Mouse (Mus musculus) naive thymus-derived CD4-positive, alpha-beta T cell, adult 2 months (primary cell): ENCODE measurements at regions not wholly inside any gene's neighbourhood (a gene's known extent, or its start where the extent isn't known, plus 50 kb on each side); places are given as distances from the start of the nearest gene placed in this dataset.

Experiments
- DNase-seq: peaks from one replicate; pipeline ENCODE4 v3.0.0-alpha.2; 2011; ENCODE audit warnings: low read depth

DNA sequence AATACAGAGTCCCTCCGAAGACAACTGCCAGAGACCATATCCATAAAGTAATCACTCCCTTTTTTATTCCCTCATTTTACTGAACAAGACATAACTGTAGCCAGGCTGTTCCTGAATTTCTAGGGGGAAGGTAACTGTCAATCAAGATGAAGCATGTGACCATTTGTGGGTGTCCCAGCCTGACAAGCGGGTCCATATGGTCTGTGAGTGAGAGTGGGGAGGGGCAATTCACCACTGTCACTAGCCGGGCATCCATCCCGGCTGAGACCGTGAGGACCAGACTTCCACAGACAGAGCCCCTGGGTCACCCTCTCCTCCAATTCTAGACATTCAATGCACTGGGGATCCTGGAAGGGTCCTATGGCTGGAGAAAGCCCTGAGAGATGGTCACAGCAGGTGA lies 54.6 kb downstream of the Gm11733 start:
- no peak for DNase-seq

DNA sequence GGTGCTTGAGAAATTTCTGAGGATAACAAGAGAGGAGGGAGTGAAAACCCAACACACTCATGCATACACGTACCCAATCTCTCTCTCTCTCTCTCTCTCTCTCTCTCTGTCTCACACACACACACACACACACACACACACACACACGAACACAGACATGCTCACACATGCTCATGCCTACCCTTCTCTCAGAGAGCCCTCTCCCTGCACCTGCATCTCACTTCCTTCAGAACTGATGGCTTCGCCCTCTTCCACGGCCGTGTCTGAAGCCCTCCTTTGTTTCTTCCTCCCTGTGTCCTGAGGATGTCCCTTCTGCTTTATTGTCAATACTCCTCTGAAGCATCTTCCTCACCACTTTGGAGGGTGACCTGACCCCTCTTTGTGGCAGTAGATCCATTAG lies 56.4 kb downstream of the Gm11733 start:
- DNase-seq = no peak

GRCm38 (mm10) chr11:117541205-117541884 lies 57.2 kb downstream of the Gm11733 start:
- no peak for DNase-seq

- DNase-seq = no peak
These were observed 59.0 kb downstream of the Gm11733 start for GRCm38 (mm10) chr11:117543191-117543590.

DNA sequence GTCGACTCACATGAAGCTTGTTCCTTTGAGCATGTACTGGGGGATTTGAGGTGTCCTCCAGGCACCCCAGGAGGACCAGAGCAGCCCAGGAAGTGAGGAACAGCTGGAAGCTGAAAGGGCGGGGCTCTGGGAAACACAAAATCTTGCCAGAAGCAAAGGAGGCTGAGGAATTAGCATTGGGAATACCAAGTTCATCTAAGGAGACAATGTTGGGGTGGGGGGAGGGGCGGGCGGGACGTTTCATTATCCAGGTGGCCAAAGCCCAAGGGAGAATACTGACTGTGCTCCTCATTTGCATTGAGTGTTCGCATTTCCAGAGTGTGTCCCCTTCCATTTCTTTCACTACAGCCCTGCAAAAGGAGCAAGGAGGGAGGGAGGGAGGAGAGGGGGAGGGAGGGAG lies 60.3 kb downstream of the Gm11733 start:
- no peak for DNase-seq

DNA sequence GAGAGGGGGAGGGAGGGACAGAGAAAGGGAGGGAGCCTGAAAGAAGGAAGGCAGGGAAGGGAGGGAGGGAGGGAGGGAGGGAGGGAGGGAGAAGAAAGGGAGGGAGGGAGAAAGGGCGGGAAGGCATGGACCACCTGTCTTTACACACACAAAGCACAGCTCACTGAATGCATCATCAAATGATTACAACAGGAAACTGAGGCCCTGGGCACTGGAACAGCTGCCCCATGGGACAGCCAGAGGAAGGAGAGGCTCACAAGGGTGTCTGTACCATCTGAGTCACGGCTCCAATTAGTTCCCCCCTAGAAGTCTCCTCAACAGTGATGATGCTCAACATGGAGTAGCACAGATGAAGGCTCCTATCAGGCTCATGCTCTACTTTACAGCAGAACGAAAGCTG lies 60.8 kb downstream of the Gm11733 start:
- DNase-seq = no peak

DNA sequence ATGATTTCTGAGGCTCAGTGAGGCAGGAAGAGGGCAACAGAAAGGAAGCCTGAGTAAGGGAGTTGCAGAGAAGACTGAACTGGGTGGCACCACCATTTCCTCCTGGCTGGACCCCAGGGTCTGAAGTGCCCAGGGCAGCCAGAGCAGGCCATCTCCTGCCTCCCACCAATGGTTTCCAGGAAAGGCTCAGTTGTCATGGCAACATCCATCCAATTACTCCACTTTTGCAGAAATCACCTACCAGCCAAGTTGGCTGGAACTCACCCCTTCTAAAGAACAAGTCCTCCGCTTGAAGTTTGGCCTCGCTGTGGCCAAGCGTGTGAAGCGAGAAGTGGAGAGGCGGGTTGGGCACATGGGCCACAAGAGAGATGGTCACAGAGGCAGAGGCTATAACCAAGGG lies 67.8 kb downstream of the Gm11733 start:
- no peak for DNase-seq

- DNase-seq = no peak
These were observed 68.3 kb downstream of the Gm11733 start for GRCm38 (mm10) chr11:117552430-117552969.

GRCm38 (mm10) chr11:117554111-117554510 lies 69.9 kb downstream of the Gm11733 start:
- DNase-seq = no peak

GRCm38 (mm10) chr11:117557474-117558381 lies 73.6 kb downstream of the Gm11733 start:
- no peak for DNase-seq

DNA sequence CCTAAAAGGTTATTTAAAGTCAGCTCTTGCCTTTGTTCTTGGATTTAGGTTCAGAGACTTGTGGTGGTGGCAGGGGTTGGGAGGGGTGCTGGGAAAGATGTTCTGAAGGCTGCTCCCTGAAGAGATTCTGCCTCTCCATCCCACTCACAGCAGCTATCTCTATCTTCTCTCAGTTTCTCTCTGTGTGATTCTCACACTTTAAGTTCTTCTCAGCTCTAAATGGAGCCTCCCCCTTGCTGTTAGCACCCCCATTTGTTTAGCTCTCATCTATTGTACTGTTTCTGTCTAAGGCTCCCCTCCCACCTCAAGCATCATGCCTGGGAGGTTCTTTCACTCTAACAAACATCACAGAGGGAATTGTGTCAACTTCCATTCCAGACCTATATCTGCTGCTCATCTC lies 75.7 kb downstream of the Gm11733 start:
- DNase-seq = no peak

DNA sequence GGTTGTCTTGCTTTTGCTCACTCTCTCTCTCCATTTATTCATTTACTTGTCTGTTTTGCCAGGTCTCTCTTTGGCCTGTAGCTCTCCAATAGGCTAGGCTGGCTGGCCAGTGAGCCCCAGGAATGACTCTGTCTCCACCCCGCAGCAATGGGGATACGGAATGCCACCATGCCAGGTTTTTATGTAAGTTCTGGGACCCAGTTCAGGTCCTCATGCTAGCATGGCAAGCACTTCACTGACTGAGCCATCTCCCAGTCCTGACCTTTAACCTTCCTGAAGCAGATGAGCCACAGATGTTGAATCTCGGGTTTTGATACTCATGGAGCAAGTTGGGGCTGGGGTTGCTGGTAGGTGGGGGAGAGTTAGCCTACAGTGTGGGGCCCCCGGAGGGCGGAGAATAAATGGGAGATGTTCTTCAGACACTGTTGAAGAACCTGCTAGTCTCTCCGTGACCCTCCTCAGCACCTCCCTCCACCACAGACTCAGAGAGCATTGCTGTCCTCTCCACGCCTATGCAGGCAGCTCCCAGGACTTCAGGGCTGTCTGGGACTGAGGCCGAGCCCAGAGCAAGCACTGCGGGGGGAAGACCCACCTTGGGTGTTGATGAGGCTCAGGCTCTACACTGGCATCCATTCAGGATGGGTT lies 83.9 kb downstream of the Gm11733 start:
- no peak for DNase-seq

DNA sequence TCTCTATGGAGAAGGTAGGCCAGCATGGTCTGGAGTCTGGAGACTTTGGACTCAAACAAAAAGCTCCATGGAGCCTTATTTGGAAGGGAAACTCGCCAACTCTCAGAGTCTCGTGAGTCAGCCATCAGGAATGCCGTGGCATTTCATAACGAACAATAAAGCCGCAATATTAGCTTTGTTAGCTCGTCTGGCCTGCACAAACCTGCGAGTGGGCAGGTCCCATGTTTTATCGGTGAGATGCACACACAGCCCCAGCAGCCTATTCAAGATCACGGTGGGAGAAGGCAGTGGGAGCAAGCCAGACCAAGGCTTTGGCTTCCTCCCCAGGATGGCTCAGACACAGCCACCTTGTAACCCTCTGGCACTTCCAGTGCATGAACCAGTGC lies 84.4 kb downstream of the Gm11733 start:
- no peak for DNase-seq

DNA sequence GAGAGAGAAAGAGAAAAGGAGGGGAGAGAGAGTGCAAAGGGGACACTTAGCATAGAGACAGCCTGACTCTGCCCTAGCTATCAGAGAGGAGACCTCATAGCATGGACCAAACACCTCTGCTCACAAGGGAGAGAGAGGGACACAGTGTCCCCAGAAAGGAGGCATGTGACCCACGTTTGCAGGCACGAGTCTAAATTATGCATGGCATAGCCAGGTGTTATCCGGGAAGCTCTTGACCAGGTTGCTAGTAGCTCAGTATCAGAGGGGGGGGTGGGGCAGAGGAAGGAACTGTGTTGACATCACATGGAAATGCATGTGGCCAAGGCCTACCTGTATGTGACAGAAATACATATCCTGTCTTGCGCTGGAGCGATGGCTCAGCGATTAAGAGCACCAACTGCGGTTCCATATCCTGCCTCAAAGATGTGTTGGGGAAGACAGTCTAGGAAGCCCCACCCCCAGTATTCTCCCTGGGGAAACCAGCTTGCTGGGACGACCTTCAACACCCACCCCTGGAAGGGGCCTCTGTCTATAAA lies 84.5 kb upstream of the Tnrc6c start:
- DNase-seq = peak; percentile 20

- no peak for DNase-seq
These were observed 82.2 kb upstream of the Tnrc6c start for GRCm38 (mm10) chr11:117571858-117572257.

- DNase-seq = no peak
These were observed 79.4 kb upstream of the Tnrc6c start for GRCm38 (mm10) chr11:117574721-117575120.

- no peak for DNase-seq
These were observed 75.0 kb upstream of the Tnrc6c start for GRCm38 (mm10) chr11:117579121-117579520.

DNA sequence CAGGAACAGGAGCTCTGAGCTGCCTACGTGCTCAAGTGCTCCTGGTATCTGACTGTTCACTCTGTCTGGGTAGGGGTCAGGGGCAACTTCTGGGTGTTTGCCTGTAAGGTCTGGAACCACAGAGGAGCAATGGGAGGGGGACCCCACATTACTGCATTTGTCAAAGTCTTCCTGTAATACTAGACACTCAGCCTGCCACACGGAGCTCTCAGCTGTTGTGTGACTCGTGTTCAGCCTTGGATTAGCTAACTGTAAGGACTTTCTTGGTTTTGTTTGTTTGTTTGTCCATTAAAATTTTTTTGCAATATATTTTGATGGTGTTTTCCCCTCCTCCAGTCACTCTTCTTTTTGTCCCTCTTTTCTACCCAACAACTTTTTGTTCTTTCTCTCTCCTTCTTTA lies 74.4 kb upstream of the Tnrc6c start:
- no peak for DNase-seq

GRCm38 (mm10) chr11:117583478-117583877 lies 70.6 kb upstream of the Tnrc6c start:
- no peak for DNase-seq

DNA sequence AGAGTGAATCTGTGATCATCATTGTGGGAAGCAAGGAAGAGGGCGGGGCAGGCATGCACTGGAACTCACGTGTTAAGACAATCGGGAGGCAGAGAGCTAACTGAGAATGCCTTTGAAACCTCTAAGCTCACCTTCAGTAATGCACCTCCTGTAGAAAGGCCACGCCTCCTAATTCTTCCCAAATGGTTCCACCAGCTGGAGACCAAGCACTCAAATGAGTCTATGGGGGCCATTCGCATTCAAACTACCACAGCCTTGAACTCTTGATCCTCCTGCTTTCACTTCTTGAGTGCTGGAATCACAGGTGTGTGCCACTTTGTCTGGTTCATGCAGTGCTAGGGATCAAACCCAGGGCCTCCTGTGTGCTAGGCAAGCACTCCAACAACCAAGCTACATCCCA lies 68.5 kb upstream of the Tnrc6c start:
- no peak for DNase-seq

GRCm38 (mm10) chr11:117586063-117586462 lies 68.0 kb upstream of the Tnrc6c start:
- no peak for DNase-seq

DNA sequence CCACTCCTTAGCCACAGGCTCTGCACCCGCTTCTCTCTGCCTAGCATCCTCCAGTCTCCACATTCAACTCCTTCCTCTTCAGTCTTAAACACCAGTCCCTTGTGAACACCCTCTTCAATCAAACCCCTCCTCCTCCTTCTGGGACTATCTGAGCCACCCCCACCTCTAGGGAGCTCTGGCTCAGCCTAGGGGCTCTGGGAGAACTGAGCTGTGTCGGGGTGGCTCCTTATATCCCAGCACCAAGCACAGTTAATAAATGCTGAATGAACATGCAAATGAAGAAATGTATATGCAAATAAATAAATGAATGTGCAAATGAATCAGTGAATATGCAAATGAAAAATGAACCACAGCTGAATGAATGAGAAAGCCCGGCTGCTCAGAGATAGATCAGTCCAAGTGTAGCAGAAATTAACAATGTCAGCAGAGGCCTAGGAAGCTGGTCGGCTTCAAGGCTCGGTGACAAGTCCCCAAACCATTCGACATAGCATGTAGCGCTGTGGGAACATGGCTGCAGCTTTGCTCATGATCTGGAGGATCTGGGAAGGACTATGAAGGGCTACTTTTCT lies 67.1 kb upstream of the Tnrc6c start:
- no peak for DNase-seq
